Mouse (Mus musculus) cerebellum, adult 9-10 months (tissue): ENCODE data around the gene Grap2.

ENCODE experiments used
- DNase-seq: peaks from one replicate; pipeline ENCODE4 v3.0.0; 2022

The Grap2 gene

GRCm38 (mm10) chr15:80607970-80608369 lies 35.6 kb downstream of the Grap2 start:
- no peak for DNase-seq

- no peak for DNase-seq
Measured at GRCm38 (mm10) chr15:80610335-80610734, 37.9 kb downstream of the Grap2 start.

DNA sequence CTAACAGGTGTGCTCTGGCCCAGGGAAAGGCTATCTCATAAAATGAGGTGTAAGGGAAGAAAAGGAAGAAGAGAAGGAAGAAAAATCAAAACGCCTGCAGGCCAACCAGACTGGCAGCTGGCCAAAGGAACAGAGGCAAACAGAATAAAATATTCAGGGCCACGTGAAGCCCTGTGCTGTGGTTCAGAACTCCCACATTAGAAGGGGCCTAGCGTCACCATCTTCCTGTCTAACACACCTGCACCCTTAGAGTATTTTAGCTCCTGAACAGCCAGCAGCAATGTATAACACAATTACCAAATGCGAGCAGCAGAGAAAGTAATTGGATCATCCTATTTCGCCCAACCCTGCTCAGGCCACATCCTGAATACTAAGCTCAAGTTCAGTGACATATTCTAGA lies 39.1 kb downstream of the Grap2 start:
- no peak for DNase-seq

GRCm38 (mm10) chr15:80613904-80614303 lies 41.5 kb downstream of the Grap2 start:
- no peak for DNase-seq

DNA sequence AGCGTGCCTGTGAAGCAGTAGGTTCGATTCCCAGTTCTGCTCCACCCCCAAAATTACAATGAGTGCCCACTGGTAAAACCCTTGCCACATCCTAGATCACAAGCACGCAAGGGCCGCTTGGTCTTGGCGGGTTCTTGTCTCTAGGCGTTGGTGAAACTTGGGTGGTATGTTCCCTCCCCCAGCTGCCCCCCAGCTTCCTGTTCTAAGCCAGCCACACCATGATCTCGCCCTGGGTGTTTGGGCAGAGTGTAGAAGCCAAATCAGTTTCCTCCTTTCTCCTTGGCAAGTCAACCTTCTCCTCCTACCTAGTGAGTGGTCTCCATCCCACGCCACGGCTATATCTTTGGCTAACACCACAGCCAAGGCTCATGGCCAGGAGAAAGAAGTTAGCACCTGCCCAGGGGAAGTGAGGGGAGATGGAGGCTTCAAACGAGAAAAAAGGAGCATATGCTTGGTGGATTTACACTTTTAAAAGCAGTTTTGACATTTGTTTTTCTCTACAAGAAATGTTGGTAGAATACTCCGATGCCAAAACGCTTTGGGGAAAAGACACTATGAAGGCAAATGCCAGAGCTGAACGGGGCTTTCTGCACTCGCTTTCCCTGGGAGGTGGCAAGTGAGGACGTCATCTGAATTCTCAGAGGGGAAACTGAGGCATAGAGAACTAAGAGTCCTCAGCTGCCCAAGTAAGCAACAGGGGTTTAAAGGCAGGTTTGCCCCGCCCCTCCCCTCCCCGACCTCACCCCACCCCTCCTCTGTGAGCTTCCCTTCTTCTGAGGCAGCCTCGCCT lies 42.3 kb downstream of the Grap2 start:
- DNase-seq: no peak

- no peak for DNase-seq
Measured at GRCm38 (mm10) chr15:80615290-80615570, 42.8 kb downstream of the Grap2 start.

GRCm38 (mm10) chr15:80615636-80616383 lies 43.4 kb downstream of the Grap2 start:
- no peak for DNase-seq

DNA sequence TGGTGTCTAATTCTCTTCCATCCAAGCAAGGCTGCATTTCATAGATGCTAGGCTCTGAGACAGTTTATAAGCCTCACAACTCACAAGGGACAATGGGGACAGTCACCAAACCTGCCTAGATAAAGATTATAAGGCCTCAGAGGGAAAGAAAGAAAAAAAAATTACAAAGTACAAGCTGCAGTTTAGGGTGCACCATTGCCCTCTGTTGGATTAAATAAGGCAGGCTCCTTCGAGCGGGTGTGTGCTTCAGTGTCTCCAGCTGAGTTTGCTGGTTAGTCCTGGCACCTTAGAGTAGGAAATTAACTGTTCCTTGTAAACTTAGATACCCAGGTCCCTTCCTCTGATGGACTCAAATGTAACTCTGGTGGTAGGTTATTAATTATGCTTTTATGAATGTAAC lies 45.4 kb downstream of the Grap2 start:
- DNase-seq: no peak

DNA sequence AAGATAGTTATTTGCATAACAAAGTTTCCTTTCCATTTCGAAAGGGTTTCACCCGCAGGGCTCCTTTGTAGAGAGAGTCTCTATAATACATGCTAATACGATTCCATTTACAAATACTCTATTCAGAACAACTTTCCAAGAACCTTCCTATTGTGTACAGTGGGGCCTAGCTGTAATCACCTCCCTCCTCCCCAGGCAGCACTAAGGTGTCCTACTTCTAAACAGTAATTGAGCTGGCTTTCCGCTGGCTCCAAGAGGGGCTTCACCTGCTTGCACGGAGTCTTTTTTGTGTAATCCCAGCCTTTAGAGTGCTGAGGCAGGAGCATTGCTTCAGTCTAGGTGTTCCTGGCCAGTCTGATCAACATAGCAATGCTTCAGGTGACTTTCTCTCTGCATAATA lies 46.8 kb downstream of the Grap2 start:
- DNase-seq: no peak

DNA sequence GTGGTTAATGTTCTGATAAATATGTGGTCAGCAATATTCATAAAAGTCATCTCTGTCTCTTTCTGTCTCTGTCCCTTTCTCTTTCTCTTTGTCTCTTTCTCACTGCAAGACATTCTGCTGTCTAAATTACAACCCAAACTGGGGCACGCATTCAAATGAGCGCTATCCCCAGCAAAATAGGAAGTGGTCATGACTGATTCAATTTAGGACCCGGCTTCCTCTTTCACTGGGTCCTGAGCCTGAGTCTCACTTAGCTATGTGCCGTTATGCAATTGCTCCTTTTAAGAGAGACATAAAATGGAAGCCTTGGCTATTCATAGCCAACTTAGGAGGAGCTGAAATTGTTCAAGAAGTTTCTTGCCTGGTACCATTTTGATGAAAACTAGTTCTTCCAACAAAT lies 47.4 kb downstream of the Grap2 start:
- no peak for DNase-seq

DNA sequence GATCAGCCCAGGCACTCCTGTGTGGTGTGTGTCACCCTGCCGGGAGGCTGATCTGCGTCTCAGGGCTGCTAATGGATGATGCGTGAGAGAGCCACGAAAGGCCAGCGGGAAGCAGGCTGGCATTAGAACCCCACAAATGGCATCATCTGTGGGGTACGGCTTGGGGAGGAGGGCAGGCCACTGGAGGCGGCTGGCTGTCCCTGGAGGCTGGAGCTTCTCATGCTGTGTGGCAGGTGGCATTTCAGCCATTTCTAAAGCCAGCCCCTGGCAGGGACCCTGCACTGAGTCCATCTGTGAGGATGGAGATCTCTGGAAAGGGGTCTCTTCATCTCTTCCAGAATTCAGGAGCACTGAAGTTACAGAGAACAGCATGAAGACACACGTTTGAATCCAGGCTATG lies 48.0 kb downstream of the Grap2 start:
- DNase-seq: peak; percentile 21

GRCm38 (mm10) chr15:80623171-80623837 lies 50.9 kb downstream of the Grap2 start:
- peak; percentile 97 for DNase-seq

DNA sequence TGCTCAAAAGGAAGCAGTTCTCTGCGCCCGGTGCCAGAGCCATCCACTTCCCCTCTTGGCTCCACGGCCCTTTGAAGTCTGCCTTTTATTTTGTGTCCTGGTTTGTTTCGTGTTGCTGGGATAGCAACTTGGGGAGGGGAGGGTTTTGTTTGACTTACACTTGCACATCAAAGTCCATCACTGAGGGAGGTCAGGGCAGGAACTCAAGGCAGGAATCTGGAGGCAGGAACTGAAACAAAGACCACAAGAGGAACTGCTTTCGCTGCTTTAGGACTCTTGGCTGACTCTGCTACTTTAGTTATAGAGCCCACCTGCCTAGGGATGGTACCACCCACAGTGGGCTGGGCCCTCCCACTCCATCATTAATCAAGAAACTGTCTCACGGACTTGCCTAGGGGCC lies 54.1 kb downstream of the Grap2 start:
- no peak for DNase-seq

DNA sequence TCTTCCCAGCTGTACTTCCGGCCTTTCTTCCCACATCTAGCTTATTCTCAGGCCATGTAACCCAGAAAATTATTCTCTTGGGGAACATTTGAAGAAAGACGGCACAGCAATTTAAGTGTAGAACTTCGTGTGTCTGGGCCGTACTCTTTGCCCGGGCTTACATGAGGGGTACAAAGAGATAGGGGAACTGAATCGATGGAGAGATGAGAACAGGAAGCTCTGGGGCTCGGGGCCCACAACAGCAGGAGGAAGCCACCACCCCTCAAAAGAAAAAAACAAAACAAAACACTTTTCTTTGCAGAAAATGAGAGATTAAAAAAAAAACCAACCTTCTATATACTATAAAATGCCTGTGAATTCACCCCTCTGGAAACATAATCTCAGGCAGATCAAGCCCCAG lies 57.8 kb downstream of the Grap2 start:
- no peak for DNase-seq

DNA sequence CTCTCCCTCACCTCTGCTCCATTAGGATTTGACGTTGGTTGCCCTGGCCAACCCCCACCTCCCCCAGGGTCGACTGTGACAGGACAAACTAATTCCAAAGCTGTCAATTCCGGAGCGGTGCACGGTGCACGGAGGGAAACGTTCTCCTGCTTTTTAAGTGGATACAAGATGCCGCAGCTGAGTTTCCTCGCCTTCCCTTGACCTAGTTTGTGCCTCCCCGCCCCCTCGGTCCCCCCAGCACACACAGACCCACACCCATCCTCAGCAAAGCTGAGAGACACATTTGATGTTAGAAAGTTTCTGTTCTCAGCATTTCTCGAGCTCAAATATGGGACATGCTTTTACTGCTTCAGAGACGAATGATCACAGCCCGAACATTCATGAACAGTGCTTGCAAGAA lies 58.3 kb downstream of the Grap2 start:
- DNase-seq: no peak

DNA sequence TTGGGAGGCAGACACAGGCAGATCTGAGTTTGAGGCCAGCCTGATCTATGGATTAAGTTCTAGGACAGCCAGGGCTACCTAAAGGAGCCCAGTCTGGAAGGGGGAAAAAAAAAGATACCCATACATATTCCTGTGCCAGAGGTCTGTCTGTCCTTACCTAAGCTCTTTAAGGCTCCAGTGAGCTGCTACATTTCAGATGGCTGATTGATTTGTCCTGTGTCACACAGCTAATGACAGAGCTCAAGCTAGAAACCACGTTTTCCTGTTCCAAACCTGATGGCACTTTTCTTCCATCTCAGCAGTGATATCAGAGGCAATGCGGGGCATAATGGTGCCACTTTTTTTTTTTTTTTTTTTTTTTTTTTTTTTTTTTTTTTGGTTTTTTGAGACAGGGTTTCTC lies 58.9 kb downstream of the Grap2 start:
- no peak for DNase-seq

- no peak for DNase-seq
Measured at GRCm38 (mm10) chr15:80632280-80632893, 60.0 kb downstream of the Grap2 start.

DNA sequence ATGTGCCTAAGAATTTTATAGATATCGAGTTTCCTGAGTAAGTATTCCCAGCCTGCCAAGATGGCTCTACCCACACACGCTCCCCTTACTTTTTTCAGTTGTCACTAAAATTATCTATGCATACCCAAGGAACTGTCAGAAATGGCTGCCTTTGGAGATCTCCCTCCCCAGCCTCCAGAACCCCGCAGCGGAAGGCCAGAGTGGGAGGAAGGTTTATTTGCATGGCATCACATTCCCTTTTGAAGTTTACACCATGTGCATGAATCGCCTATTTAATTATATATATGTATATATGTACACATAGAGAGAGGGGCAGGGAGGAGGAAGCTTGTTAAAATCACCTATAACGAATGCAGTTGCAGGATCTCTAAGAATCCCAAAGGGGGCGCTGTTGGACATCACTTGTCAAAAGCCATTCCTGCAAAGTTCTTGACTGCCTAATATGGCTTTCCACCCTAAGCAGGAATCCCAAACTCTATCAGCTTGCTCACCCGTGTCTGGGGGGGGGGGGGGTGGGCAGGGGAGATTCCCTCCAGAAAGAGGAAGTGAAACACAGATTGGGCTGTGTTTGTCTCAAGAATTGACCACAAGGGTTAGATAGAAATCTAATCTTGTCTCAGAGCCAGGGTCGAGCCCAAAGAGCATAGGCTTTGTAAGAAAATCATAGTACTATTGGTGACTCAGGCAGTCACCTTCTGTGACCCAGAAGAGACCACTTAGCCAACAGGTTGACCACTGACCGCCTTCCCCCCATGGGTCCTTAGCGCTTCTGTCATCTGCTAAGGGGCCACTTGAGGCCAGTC lies 62.2 kb downstream of the Grap2 start:
- DNase-seq: peak; percentile 38

- DNase-seq: no peak
Measured at GRCm38 (mm10) chr15:80636757-80637372, 64.5 kb downstream of the Grap2 start.

GRCm38 (mm10) chr15:80639071-80639702 lies 66.8 kb downstream of the Grap2 start:
- no peak for DNase-seq

- no peak for DNase-seq
Measured at GRCm38 (mm10) chr15:80639874-80640273, 67.5 kb downstream of the Grap2 start.
